Mouse (Mus musculus) liver, embryonic 14.5 days (tissue): ENCODE results near the gene Flt3l.

ENCODE experiments used
- CTCF ChIP-seq: IDR thresholded peaks from 2 replicates; pipeline ENCODE4 v1.5.1; 2016; ENCODE audit warnings: antibody characterized with exemption, low read depth, control low read depth
- EP300 ChIP-seq: IDR thresholded peaks from 2 replicates; pipeline ENCODE4 v1.6.1; 2016; ENCODE audit warnings: antibody characterized with exemption, low read depth

DNA sequence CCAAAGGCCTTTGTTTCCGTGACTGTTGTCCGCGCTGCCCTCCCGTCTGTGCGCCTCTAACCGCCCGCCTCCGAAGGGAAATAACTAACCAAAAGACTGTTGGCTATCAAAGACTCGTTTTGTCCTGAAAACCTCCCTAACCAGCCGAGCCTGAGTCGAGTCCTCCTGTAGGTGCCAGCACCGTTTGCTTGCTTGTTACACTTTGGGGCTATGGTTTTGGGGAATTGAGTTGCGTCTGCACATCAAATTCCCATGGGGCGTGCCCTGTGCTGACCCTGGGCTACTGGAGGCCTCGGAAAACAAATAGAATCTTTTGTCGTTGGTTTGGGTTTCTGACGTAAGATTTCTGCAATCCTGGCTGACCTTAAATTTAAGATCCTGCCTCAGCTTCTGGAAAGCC is 6.9 kb downstream of the Flt3l start:
- no peak for TF ChIP-seq EP300
- TF ChIP-seq CTCF = no peak
